Mouse (Mus musculus) lung, postnatal 0 days (tissue): ENCODE results near the gene Psg16.

Source experiments
- CTCF ChIP-seq: IDR thresholded peaks from 2 replicates; pipeline ENCODE4 v1.5.1; 2016; ENCODE audit warnings: antibody characterized with exemption, mild to moderate bottlenecking
- EP300 ChIP-seq: IDR thresholded peaks from 2 replicates; pipeline ENCODE4 v1.6.1; 2016; ENCODE audit warnings: antibody characterized with exemption, mild to moderate bottlenecking, control low read depth

- TF ChIP-seq CTCF, result no peak
- TF ChIP-seq EP300, result no peak
Measured at GRCm38 (mm10) chr7:17062389-17062788, 11.5 kb upstream of the Psg16 start, which contains the start of gene Hif3a.
